In the genomic region with DNA sequence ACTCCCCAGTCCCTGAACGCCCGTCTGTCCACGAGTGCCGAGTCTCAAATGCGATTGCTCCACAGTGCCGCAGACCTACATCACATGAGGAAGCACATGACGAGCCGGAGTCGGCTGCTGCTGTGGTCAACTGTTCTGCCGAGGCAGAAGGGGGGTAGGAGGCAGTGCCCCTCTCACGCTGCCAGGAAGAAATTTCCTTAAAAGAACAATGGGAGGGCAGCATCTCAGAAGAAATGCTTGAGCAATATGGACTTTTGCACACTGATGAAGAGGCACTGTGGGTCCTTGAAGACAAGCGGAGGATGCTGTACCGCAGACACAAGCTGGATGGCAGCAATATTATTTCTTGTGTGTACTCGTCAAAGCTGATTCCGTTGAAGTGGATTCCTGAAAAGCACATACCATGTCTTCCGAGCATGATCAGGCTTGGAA, we compare ENCODE assay signal across 8 mouse cellular contexts.
DNase-seq lines count a peak whose midpoint lies in the region; ATAC-seq lines count a peak whose summit lies in the region.

No protein-coding gene starts in this region.

- no peaks in the 10 kb centered on the region for H3K36me3 ChIP-seq in hindbrain, embryonic 10.5 days

- H3K27me3 ChIP-seq in hindbrain, embryonic 10.5 days (ENCODE audit: insufficient read depth, poor library complexity, severe bottlenecking) = no peaks in the 10 kb centered on the region

- no peak for DNase-seq in hindbrain, embryonic 10.5 days (ENCODE audit: low spot score)
- peak; percentile 79 to 87 for DNase-seq in layer of hippocampus, postnatal 14 days (ENCODE audit: low spot score in 2 of 2)
- DNase-seq in lung, postnatal 4 days = peak; percentile 62 to 64
- peak; percentile 89 to 90 for DNase-seq in right cerebral cortex, adult 2 months (ENCODE audit: low spot score in 2 of 2)
- DNase-seq in adrenal gland, postnatal 25 days = no peak

- H3K9me3 ChIP-seq in hindbrain, embryonic 10.5 days = no peaks in the 10 kb centered on the region

- peak; percentile 38 for ATAC-seq in CD4-positive, CD25-positive, alpha-beta regulatory T cell, adult 4 months
- peak; percentile 69 for ATAC-seq in frontal cortex, adult (ENCODE audit: low TSS enrichment)

- H3K27ac ChIP-seq in brown adipose tissue, adult 24 weeks (replicated peaks; ENCODE audit: low read depth, low read length) = no peak overlapping the region
- peak overlapping the region; percentile 79 for H3K27ac ChIP-seq in hindbrain, embryonic 10.5 days

- peak overlapping the region; percentile 21; the same call in 1 of the 2 replicates for H3K4me3 ChIP-seq in brown adipose tissue, adult 24 weeks (ENCODE audit: insufficient read depth, low read depth, low read length)
- H3K4me3 ChIP-seq in hindbrain, embryonic 10.5 days = no peak overlapping the region

- 64% methylated on average over 16 of the region's 16 CpGs for WGBS in hindbrain, embryonic 10.5 days

- H3K4me1 ChIP-seq in brown adipose tissue, adult 24 weeks (ENCODE audit: control insufficient read depth, insufficient read depth, insufficient read length, low read length) = peaks cover 14% of the 10 kb centered on the region
- H3K4me1 ChIP-seq in hindbrain, embryonic 10.5 days (replicated peaks) = peaks cover 62% of the 10 kb centered on the region

Comparison
In these comparisons a context has a peak if more than half of its experiments do, and no peak if none do; other contexts are left out.
1. DNase-seq: peak in layer of hippocampus, postnatal 14 days (2 of 2), lung, postnatal 4 days (2 of 2) and right cerebral cortex, adult 2 months (2 of 2); none in hindbrain, embryonic 10.5 days (single experiment) and adrenal gland, postnatal 25 days (single experiment).